Mouse (Mus musculus) mature B cell (primary cell): ENCODE data around the gene Apoe.
"Not testable (repeated sequence)": the region's sequence is repeated elsewhere in the genome, so short reads cannot be mapped to it uniquely, and the experiment has no call there.

ENCODE experiments used
- in situ Hi-C: fragments of 300-500 bp; cut with MboI; formaldehyde crosslinking; loops from 2 replicates; pipeline ENCODE4 v1.14.3; 2019

The Apoe gene

DNA sequence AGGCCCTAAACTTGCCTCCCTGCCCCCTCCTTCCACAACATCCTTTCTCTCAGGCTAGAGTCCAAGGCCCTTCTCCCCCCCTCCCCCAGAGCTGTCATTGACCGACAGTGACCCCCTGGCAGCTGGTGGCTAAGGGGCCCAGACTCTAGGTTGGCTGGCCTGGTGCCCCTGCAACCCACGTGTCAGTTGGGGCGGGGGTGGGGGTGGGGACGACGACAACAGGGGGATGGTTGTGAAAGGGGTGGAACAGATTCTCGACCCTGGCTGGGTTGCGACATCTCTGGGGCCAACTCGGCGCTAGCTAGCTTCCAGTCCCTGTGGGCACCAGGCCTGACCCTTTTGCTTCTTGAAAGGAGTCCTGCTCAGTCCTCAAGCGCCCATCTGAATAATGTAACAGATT, 5.6 kb downstream of the Apoe start:
- in situ Hi-C loops = no loop called here

DNA sequence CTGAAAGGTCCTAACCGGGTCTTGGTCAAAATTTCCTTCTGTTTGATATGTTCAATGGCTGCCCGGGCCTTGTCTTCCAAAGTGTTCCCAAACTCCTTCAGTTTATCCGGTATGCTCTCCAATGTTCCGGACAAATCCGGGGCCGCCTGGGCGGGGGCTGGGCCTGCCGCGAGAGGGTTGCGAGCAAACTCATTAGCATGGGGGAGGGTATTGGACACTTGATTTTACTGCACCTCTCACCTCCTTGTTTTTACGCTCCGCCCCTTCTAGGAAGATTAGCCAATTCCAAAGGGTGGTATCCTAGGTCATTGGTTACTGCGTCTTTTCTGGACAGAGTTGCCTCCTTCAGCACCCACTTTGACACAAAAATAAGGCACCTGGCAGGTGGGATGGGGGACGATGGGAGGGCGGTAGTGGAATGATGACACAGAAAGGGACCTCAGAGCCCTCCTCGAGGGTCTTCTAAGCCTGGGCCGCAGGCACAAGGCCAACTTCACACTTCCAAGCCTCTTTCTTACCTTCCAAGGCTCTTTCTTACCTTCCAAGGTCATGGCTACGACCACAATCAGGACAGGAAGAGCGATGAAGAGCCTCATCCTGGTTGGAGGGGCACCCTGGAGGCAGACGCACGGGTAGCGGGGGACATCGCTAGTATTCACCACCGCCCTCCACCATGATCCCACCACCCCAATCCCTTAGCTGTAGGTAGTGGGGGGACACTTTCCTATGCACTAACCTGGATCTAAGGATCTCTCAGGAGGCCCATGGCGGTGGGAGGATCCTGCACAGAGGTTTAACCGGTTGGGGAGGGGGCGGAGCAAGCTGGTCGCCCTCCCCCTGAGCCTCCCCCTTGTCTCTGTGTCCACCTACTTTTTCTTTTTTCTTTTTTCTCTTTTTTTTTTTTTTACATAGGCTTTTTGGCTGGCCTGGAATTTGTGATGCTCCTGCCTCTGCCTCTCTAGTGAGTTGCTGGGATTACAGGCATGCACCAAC, 6.8 kb downstream of the Apoe start, which contains the start of gene Apoc1:
Gene Apoc1 (minus strand): TSS at position 788 of the 993 bp plus-strand sequence.
- in situ Hi-C loops = no loop called here

DNA sequence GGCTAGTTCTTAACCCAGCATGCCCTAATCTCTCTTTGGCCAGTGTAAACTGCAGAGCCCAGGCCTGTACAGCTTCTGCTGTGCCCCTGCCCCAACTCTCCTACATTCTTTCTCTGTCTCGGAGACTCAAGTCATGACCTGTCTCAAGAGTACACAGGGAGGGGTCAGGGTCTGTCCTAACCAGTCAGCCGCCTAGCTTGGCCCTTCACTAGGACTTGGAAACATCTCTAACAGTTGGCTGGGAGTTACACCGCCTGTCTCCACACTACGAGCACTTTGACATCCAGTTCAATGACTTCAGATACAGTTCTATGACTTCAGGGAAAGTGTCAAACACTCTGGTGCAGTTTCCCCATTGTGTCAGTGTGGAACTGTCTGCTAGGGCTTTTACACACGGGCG, 7.6 kb downstream of the Apoe start:
- in situ Hi-C loops = no loop called here

DNA sequence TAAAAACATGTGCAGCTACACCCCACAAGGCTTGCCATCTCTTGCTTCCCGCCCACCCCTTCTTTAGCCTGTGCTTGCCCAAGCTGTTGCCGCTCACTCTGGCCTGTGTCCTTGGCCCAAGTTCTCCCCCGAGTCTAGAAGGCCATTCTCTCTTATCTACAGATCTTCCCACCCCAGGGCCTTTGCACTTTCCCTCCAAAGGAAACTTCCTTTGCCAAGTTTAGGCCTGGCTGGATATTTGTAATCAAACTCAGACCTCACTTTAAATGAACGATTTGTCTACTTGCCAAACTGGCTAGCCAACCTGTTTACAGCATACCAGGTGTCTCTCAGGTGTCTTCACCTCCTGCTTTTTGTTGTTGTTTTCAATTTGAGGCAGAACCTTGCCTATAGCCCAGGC, 8.1 kb downstream of the Apoe start:
- in situ Hi-C loops = no loop called here

GRCm38 (mm10) chr7:19688611-19689010, 10.4 kb downstream of the Apoe start:
- in situ Hi-C loops = no loop called here

DNA sequence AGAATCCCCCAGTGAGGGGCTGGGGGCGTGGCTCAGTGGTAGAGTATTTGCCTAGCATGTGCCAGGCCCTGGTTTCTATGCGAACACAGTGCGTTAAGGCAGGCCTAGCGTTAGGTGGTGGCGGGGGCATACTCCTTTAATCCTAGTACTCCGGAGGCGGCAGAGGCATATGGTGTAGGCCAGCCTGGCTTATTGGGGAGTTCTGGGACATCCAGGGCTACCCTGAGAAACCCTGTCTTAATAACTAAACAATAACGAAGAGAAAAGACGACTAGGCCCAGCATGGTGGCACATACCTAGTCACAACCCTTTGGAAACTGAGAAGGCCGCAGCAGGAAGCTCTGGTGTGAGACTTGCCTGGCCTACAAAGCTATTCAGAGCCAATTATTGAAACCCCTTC, 10.9 kb downstream of the Apoe start:
- in situ Hi-C loops = no loop called here

DNA sequence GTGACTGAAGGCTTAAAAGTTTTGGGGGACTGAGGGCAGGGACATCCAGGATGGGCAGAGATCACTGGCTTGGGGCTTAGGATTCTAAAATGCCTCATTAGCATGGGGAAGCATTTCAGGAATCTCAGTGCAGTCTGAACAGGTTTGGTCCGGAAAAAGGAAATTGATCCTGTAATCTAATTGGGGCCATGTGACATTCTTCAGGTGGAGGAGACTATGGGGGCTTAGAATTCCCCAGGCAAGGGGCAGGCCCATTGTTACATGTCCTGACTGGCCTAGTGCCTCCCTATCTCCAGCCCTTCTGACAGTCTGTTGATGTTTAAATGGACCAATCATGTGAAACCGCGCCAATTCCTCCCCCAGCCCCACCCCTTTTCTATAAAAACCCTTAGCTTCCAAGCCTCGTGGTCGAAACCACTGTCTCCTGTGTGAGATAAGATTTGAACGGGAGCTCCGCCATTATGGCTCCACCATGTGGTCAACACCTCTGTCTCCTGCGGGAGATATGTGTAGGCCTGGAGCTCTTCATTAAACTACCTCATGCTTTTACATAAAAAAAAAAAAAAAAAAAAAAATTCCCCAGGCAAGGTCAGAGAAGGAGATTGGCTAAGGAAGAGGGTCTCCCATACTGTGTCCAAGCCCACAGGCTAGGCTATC, 11.9 kb downstream of the Apoe start:
- in situ Hi-C loops = not testable (repeated sequence)

DNA sequence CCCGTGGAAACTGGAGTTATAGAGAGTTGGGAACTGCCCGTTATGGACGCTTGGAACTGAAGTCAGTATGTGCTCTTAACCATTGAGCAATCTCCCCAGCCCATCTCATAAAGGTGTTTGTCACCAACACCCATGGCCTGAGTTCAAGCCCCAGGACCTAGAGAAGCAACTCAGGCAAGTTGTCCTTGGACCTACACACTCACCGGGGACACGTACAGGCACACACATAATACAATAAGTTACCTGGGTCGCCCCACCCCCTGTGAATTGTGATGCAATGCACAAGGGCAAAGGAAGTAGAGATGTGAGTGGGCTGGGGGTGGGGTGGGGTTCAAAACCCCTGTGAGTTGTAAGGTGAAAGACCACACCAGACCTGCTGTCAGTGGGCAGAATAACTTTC, 12.5 kb downstream of the Apoe start:
- in situ Hi-C loops = no loop called here

DNA sequence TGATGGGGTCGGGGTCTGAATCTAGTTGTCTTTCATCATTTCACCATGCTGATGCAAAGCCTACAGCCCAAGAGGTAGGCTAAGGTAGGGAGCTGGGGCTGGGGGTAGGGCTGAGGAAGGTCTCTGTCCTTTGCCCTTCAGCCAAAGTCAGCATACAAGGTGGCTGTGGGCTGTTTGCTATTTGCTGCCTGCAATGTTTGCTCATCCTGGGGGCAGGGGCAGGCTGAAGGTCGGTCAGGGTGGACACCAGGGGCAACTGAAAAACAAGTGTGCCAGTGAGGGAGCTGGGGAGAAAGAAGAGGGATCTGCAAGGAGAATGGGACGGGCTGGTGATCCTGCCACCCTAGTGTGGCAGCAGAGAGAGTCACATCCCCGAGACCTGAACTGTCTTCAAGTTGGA, 13.6 kb downstream of the Apoe start:
- in situ Hi-C loops = no loop called here

DNA sequence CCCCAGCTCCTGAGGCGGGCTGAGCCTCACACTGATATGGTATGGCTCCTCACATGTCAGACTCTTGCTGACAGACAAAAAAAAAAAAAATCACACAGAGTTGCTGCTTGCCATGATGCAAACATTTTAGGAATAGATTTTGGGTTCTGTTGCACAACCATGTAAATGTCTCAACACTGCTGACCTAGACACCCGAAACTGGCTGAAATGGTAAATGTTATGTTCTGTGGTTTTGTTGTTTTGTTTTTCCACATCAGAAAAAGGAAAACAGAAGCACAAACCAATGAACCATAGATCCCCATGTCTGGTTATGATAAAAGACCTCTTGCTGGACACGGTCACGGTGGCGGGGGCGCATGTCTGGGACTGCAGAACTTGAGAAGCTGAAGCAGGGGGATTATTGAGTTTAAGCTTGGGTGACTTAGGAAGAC, 15.2 kb downstream of the Apoe start:
- in situ Hi-C loops = no loop called here

DNA sequence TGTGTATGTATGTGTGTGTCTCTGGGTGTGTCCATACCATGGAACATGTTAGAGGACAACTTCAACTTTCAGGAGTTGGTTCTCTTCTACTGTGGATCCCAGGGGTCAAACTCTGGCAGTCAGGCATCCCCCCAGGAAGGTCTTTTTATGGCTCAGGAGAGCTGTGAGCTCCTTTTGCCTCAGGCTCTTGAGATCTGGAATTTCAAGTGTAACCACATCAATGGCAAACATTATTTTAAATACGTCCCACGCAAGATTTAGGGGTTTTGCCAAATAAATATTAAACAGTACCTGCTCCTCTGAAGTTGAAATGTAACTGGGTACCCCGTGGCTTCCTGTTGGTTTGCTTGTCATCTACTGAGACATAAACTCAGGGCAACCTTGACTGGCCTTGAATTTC, 16.0 kb downstream of the Apoe start:
- in situ Hi-C loops = no loop called here

GRCm38 (mm10) chr7:19681202-19681694, 17.7 kb downstream of the Apoe start, which contains the start of the genes Gm44805 and Apoc4:
Gene Gm44805 (minus strand): TSS chr7:19681423.
Gene Apoc4 (minus strand): TSS chr7:19681479.
- in situ Hi-C loops = no loop called here

- in situ Hi-C loops = no loop called here
Measured at GRCm38 (mm10) chr7:19680702-19681101, 18.3 kb downstream of the Apoe start.

GRCm38 (mm10) chr7:19678901-19679300, 20.1 kb downstream of the Apoe start:
- in situ Hi-C loops = no loop called here

GRCm38 (mm10) chr7:19677872-19678271, 21.1 kb downstream of the Apoe start, which contains the start of gene Apoc2:
Gene Apoc2 (minus strand): TSS chr7:19677941.
- in situ Hi-C loops = no loop called here

DNA sequence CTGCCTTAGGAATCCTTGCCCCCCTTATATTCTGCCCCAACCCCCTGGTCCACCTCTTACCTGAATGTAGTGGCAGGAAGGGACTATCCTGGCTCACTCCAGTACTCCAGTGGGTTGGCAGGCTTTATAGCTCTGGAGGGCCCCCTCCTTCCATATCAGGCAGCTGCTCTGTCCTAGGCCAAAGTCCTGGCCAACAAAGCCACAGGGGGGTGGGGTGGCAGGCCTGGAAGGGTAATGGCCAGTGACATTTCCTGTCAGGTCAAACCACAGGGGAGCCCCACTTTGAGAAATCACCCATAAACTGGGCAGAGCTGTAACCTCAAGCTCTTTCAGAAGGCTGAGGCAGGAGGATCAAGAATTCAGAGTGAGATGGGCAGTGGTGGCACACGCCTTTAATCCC, 22.3 kb downstream of the Apoe start:
- in situ Hi-C loops = no loop called here

- in situ Hi-C loops = no loop called here
Measured at GRCm38 (mm10) chr7:19675824-19676223, 23.2 kb downstream of the Apoe start.

DNA sequence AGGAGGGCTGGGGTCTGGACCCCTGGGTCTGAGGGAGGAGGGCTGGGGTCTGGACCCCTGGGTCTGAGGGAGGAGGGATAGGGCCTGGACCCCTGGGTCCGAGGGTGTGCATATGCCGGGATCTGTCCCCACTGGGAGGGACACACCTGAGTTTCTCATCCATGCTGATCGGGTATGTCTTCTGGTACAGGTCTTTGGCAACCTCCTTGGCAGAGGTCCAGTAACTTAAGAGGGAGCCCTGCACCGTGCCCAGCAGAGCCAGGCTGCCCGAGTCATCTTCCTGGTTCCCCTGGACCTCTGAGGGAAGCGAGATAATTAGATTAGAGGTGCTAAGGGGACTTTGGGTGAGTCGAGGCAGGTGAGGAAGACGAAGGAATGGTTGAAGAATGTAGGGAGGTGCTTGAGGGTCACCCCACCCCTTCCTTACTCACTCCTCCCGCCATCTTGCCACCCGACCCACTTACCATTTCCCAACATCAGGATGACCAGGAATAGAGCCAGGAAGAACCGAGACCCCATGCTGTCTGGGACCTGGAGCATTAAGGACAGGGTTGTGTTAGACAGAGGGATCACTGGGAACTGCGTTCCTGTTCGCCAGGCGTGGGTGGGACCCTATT, 25.8 kb downstream of the Apoe start:
- in situ Hi-C loops = no loop called here

GRCm38 (mm10) chr7:19671511-19671910, 27.5 kb downstream of the Apoe start:
- in situ Hi-C loops = no loop called here

DNA sequence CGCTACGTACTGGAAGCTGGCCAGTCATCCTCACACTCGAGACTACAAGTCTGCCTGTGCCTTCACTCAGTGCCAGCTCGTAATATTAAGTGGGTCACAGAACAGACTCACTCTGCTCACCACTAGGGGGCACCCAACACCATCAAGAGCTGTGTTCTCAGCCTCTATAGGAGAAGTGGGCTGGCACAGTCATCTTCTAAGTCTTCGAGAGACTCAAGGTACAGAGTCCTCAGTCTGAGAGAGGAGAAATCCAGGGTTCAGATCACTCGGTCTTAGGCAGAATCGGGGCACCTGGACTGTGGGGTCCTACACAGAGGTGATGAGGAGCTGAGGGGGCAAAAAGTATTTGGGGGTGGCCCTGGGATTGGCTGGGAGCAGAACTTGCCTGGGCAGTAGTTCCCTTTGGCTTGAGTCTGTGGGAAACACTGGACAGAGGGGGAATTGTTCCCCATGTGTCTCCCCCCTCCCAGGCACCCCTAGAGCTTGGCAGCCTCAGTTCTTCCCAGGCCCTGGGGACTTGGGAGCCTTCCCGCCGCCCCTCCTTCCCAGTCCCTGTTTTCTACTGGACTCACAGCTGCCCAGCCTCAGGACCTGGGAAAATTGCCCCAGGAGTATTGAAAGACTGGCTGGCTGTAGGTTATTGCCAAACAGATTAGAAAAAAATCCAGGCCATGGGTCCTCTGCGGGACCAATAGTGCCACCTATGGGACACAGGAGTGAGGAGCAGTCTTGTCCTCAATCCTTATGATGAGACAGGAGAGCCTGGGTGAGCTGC, 29.9 kb downstream of the Apoe start:
- in situ Hi-C loops = loop anchor here (5.0 kb wide), 1 partner anchor 43 kb away; no protein-coding TSS in a partner anchor

DNA sequence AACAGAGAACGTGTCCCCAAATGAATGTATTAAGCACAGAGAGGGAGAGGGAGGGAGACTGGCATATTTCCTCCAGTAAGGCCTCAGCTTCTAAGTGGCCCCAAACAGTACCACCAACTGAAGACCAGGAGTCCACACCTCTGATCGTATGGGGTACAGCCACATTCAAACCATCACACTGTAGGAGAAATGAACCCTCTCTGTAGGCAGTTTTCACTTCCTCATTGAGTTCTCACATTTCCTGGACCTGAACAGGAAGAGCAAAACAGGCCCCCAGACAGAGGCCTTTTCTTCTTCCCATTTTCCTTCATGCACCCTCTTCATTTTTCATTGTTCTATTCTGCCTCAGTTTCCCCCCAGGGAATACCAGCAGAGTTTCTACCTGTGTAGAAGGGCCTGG, 31.6 kb downstream of the Apoe start:
- in situ Hi-C loops = loop anchor here (5.0 kb wide), 1 partner anchor 45 kb away; no protein-coding TSS in a partner anchor
